Mouse (Mus musculus) ES-Bruce4 (cell line): ENCODE measurements at regions not wholly inside any gene's neighbourhood (a gene's known extent, or its start where the extent isn't known, plus 50 kb on each side); places are given as distances from the start of the nearest gene placed in this dataset.

Experiments
- CTCF ChIP-seq: IDR thresholded peaks from one replicate; pipeline ENCODE4 v1.8.1; 2011; ENCODE audit warnings: low read depth, low read length
- EP300 ChIP-seq: IDR thresholded peaks from 2 replicates; pipeline ENCODE4 v1.6.1; 2011; ENCODE audit warnings: low read depth, low read length; ENCODE audit not compliant: insufficient read depth
- POLR2A ChIP-seq: IDR thresholded peaks from one replicate; pipeline ENCODE4 v1.8.1; 2011; ENCODE audit warnings: low read length; ENCODE audit not compliant: insufficient read depth

- no peak for TF ChIP-seq CTCF
- no peak for TF ChIP-seq POLR2A
- no peak for TF ChIP-seq EP300
These were observed 172.1 kb upstream of the Bmper start for GRCm38 (mm10) chr9:23050751-23051150.
